Mouse (Mus musculus): Measurements from ENCODE around the gene Ptpn1.

Ptpn1 gene

DNA sequence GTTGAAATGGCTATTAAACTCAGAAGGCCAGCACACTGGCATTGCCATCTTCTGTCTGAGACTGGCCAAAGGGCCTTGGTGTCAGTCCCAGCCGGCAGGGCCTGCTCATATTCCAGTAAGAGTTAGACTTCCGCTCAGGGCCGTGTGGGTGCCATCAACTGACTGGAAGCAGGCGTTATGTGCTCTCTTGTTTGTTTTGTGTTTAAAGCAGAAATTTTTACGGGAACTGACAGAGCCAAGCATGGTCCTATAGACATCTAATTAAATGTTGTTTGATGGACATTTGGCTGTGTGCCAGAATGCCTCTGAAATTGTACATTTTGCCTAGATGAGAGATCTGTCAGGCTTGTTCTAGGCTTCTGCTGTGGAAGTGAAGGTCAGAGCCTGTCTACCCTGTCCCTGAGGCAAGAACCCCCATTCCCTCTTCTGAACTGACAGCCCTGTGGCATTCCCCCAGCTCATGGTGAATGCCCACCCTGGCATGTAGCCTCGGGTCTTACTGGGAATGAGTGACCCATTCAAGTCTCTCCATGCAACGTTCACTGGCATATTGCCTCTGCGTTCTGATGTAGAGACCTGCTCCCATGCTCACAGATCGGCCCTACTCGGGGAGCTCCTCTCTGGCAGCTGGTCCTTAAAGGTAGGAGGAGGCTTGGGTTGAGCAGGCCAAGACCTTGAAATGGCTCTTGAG lies 38.1 kb downstream of the Ptpn1 start:
- no peak for DNase-seq (ENCODE audit: low spot score in 2 of 2)

DNA sequence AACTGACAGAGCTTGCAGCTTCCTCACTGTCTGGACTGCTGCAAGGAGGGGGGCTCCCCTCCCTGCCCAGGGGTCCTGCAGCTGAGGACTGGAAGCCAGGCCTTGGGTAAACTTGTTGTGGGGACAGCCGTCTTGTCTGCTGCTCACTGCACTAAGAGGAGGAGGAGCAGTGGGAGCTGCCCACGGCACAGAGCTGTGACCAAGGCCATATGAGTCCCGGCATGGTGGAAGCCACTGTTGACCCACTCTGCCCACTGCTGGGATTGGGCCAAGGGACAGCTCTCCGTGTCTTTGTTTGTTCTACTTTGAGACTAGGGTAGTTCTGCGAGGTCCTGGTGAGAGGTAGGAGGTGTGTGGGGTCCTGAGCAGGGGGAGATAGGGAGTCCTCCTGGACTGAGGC lies 40.3 kb downstream of the Ptpn1 start:
- DNase-seq (ENCODE audit: low spot score in 2 of 2), result no peak

GRCm38 (mm10) chr2:167972809-167973208 lies 41.0 kb downstream of the Ptpn1 start:
- DNase-seq (ENCODE audit: low spot score in 2 of 2), result no peak

- DNase-seq (ENCODE audit: low spot score in 2 of 2), result no peak
Observed at GRCm38 (mm10) chr2:167975746-167976145, 43.9 kb downstream of the Ptpn1 start.

DNA sequence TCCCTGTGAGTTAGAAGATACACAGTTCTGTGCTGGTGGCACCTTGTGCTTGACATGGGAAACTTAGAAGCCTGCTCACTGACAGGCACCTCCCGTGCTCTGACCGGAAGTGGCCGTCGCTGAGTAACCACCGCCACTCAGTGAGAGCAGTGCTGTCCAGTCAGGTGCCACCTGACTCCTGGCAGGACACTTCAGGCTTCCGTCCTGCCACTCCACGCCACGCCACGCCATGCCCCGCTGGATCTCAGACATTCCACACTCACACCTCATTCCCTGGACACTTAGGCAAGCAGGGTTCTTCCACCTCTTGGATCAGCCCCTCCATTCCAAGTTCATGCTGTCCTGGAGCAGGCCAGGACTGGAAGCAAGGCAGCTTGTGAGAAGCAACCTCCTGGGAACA lies 46.4 kb downstream of the Ptpn1 start:
- no peak for DNase-seq (ENCODE audit: low spot score in 2 of 2)

DNA sequence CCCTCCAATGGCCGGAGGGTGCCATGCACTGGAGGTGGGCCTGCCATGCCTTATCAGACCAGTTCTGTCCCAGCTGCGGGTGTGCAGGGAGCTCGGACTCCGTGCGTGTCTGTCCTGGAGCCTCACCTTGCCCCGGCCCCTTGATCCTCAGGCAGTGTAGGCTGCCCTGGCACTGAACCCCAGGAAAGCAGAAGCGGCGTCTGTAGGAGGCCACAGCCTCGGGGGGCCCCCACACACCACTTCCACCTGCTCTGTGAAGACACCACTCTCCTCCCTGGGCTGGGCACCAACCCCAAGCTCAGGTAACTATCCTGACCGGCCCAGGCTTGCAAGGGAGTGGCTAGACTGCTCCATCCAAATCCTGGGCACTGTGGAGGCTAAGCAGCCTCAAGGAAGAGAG lies 48.5 kb downstream of the Ptpn1 start:
- no peak for DNase-seq (ENCODE audit: low spot score in 2 of 2)

DNA sequence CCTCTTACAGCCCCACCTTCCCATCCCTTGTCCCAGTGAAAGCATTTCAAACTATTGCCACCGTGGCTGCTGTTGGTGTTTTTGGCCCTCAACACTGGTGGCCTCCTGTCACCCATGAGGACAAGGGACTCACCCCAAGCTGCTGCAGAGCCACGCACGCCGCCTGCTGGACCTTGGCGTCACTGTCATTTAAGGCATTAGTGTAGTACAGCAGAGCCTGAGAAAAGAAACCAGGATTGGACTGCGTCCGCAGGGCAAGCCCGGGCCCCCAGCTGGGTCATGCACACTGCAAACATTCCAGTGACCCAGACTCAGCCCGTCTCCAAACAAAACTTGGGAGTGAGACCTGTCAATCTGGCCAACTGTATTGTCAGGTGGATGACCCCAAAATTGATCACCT lies 50.8 kb downstream of the Ptpn1 start:
- DNase-seq (ENCODE audit: low spot score in 2 of 2), result no peak

GRCm38 (mm10) chr2:167984371-167984770 lies 52.5 kb downstream of the Ptpn1 start:
- DNase-seq (ENCODE audit: low spot score in 2 of 2), result no peak

DNA sequence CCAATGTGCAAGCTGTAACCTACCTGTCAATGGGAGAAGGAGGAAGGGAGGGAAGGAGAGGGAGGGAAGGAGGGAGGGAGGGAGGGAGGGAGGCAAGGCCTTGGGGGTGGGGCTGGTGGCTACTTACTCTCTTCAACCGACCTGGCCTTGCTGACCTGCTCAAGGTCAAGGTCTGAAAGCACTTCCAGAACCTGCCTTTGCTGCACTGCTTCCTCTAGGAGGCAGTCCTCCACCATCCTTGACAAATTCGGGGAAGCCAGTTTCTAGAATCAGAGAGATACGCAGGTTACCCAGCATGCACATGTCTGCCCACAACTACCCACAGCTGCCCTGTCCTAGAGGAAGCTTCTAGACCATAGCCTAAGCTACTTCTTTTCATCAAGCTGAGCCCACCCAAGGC lies 53.1 kb downstream of the Ptpn1 start:
- no peak for DNase-seq (ENCODE audit: low spot score in 2 of 2)

DNA sequence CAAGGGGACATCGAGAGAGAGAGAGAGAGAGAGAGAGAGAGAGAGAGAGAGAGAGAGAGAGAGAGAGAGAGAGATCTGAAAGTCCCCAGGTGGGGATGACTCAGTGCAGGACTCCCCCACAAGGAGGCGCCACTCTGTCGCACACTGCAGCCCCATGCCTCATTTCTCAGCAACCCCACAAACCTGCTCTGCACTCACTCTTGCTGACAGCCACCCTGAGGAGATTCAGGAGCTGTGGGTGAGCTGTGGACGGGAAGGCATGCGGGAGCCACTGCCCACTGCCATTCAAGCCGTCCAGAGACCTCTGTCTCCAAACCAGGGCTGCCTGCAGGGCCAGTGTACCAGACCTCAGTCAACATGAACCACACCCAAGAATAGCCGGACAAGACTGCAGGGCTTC lies 54.9 kb downstream of the Ptpn1 start:
- no peak for DNase-seq (ENCODE audit: low spot score in 2 of 2)

GRCm38 (mm10) chr2:167987640-167988039 lies 55.8 kb downstream of the Ptpn1 start:
- no peak for DNase-seq (ENCODE audit: low spot score in 2 of 2)

DNA sequence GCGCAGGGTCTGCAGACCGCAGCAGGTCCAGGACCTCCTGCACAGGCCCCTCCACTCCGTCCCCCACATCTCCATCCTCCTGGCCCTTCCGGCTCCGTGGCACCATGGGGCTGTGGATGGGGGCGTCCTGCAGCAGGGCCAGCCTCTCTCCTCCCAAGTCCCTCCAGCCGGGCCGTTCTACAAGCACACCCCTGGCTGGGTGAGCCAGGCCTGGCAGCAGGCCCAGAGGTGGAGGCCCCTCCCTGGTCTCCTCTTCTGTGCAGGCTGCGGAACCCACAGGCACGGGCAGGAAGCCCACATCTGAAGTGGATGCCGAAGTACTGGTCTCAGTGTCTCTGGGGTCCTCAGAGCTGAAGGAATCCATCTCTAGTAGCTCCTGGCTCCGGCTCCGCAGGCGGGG lies 57.5 kb downstream of the Ptpn1 start:
- no peak for DNase-seq (ENCODE audit: low spot score in 2 of 2)

DNA sequence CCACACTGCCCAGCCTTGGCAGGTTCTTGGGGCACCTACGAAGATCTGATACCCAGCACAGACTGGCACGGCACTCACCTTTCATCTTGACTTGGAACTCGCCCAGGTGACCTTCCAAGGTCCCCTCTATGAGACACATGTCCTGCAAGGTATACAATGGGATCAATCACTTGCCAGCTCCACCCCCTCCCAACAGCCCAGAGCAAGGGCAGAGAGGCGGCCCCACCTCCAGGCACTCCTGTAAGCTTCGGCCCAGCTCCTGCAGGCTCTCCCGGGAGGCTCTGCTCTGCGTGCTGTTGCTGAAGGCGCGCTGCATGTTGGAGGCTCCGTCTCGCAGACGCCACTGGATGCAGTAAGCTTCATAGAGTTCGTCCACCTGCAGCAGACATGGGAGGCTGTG lies 61.4 kb downstream of the Ptpn1 start:
- DNase-seq (ENCODE audit: low spot score in 2 of 2), result no peak

DNA sequence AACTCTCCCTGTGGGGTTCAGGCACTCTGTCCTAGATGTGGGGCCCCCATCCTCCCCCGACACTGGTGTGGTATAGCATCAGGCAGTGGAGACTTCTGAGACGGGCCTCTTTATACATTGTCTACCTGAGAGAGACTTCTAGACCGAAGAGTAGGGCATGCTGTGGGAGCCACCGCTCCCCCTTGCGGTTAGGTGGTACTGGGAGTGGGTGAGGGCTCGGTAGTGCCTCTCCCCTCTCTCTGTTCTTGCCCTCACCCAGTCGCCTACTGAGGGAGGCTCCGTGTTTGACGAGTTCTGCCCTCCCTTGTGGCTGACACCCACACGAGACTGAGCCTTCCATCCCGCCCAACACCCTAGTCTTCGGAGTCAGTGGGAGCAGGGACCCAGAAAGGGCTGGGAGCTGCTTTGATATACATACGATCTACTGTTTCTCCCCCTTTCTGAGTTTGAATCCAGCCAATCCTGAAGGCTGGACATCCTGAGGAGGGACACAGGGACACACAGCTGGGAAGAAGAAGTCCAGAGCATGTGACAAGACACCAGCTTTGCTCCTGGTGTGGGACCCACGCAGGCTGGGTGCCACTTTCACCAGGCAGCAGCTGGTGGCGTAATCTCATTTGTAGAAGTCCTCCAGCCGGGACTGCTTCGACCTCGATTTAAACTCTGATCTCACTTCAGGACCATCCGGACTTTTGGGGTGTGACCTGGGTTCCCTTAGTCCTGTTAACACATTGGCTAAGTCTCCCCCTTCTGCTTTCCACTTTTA lies 64.2 kb downstream of the Ptpn1 start:
- no peak for DNase-seq (ENCODE audit: low spot score in 2 of 2)

GRCm38 (mm10) chr2:167996672-167997215 lies 64.9 kb downstream of the Ptpn1 start:
- no peak for DNase-seq (ENCODE audit: low spot score in 2 of 2)

DNA sequence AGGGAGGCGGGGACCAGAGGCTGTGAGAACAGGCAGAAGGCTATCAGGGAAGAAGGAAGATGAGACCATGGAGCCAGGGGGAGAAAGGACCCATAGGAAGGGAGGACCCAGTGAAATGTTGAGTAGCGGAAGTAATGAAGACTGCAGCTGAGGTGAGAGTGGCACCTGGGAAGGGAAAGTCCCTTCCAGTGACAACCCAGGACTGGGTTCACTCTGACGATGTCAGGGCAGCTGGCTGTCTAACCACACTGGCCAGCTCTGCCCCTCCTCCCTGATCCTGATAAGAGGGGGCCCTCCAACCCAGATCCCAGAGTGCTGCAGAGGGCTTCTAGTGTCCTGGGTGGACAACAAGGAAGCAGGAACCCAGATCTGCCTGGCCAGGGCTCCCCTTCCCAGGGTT lies 65.7 kb downstream of the Ptpn1 start:
- no peak for DNase-seq (ENCODE audit: low spot score in 2 of 2)

DNA sequence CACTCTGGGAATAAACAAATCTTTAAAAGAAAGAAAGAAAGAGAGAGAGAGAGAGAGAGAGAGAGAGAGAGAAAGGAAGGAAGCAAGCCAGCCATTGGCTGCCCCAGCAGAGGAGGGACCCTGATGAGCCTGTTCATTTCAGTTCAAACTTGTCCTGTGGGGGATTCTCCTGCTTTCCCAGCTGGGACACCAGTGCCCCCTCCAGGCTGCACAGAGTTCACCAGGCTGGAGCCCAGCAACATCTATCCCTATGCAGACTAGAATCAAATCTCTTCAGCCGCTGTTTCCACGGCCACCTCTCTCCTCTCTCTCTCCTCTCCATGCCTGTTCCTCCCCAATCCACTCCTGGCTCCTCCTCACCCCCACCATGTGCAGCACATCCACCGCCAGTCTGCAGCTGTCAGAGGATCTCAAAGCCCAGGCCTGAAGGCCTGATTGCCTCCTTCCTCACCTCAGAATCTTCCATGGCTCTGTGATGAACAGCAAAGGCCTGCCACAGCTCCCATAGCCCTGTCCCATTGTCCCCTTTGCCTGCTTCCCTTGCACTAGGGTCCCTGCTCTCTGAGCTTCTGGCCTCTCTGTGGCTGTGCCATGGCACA lies 67.4 kb downstream of the Ptpn1 start:
- no peak for DNase-seq (ENCODE audit: low spot score in 2 of 2)

GRCm38 (mm10) chr2:168002188-168002587 lies 70.3 kb downstream of the Ptpn1 start:
- DNase-seq (ENCODE audit: low spot score in 2 of 2), result no peak

DNA sequence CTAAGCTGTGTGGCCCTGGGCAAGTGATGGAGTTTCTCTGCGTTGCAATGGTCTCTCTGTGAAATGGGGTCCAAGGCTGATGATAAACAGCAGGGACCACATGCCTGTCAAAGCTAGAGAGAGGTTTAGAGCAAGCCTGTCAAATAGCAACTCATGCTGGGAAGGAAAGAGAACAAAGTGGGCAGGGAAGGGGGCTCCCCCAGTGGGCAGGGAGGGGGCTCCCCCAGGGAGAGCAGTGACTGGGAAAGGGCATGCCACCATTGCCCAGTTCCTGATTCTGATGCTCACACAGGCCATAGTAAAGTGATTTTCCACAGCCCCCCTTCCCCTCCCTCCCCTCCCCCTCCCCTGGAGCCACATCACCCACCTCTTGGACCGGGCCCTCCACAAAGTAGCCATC lies 71.0 kb downstream of the Ptpn1 start:
- DNase-seq (ENCODE audit: low spot score in 2 of 2), result no peak

DNA sequence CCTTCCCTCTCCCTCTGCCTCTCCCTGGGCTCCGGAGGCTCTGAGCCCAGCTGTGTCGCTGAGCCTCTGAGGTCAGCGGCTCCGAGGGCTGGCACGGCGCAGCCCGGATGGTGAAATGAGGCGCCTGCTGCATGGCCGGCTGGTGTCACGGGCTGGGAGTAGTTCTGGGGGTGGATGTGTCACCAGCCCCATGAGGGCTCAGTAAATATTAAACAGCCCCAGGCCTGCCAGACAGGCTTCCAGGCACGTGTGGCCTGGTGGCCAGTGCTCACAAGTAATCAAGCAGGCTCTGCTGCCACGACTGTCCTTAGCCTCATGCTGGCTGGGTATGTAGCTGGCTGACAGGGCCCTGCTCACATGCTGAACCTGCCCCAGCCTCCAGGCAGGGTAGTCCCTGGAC lies 71.6 kb downstream of the Ptpn1 start:
- no peak for DNase-seq (ENCODE audit: low spot score in 2 of 2)

- DNase-seq (ENCODE audit: low spot score in 2 of 2), result no peak
Observed at GRCm38 (mm10) chr2:168004369-168004768, 72.5 kb downstream of the Ptpn1 start.

- no peak for DNase-seq (ENCODE audit: low spot score in 2 of 2)
Observed at GRCm38 (mm10) chr2:168005005-168005404, 73.1 kb downstream of the Ptpn1 start.

- DNase-seq (ENCODE audit: low spot score in 2 of 2), result no peak
Observed at GRCm38 (mm10) chr2:168005616-168006015, 73.8 kb downstream of the Ptpn1 start.
